Comparison of ENCODE assay signal across 9 mouse cellular contexts in genomic region chr5:23890734-23891133, GRCm38 (mm10). TPM values are rescaled to one million over a fixed set of nuclear protein-coding genes. Genes with fewer than 3 reads are reported as not detected.
DNase-seq lines count a peak whose midpoint lies in the region; ATAC-seq lines count a peak whose summit lies in the region.
"Had no signal": no experiment of that assay in that cellular context is flagged by ENCODE, and none has a peak within 500 bp of the region (broad histone marks: within the 10 kb centered on the region; RNA-seq: fewer than 3 reads in every experiment).

No protein-coding gene starts in this region.

- H3K27me3 ChIP-seq in forebrain, embryonic 11.5 days (ENCODE audit: control insufficient read depth, insufficient read depth, low read length), result no peaks in the 10 kb centered on the region
- H3K27me3 ChIP-seq in forebrain, embryonic 12.5 days, result no peaks in the 10 kb centered on the region; the same call in 1 of the 2 replicates
- H3K27me3 ChIP-seq in embryonic facial prominence, embryonic 10.5 days (replicated peaks; ENCODE audit: low read depth, poor library complexity, severe bottlenecking), result no peaks in the 10 kb centered on the region
- no peaks in the 10 kb centered on the region for H3K27me3 ChIP-seq in heart, embryonic 11.5 days (ENCODE audit: control insufficient read depth, insufficient read depth, low read length)
- H3K27me3 ChIP-seq: limb, embryonic 12.5 days had no signal

- peak; percentile 75 for DNase-seq in forebrain, embryonic 11.5 days (ENCODE audit: low spot score)
- peak; percentile 78 for DNase-seq in adrenal gland, postnatal 25 days
- peak; percentile 57 for DNase-seq in embryonic facial prominence, embryonic 10.5 days (ENCODE audit: low spot score)
- peak; percentile 41 to 61 for DNase-seq in layer of hippocampus, postnatal 36 days
- DNase-seq in lung, postnatal 4 days, result peak; percentile 44 to 86
- DNase-seq in spleen, postnatal 36 days (ENCODE audit: low spot score in 2 of 2), result peak; percentile 54 to 62

- no peak overlapping the region for H3K27ac ChIP-seq in forebrain, embryonic 11.5 days (ENCODE audit: low read depth, low read length)
- H3K27ac ChIP-seq in forebrain, embryonic 12.5 days, result no peak overlapping the region
- H3K27ac ChIP-seq in embryonic facial prominence, embryonic 10.5 days (replicated peaks), result no peak overlapping the region
- no peak overlapping the region for H3K27ac ChIP-seq in heart, embryonic 11.5 days (ENCODE audit: low read depth, low read length)
- H3K27ac ChIP-seq: limb, embryonic 12.5 days had no signal

- H3K9me3 ChIP-seq in forebrain, embryonic 11.5 days (ENCODE audit: control insufficient read depth, low read length), result no peaks in the 10 kb centered on the region
- H3K9me3 ChIP-seq in forebrain, embryonic 12.5 days, result no peaks in the 10 kb centered on the region
- no peaks in the 10 kb centered on the region for H3K9me3 ChIP-seq in embryonic facial prominence, embryonic 10.5 days
- no peaks in the 10 kb centered on the region for H3K9me3 ChIP-seq in heart, embryonic 11.5 days (replicated peaks; ENCODE audit: control insufficient read depth, low read length)
- H3K9me3 ChIP-seq: limb, embryonic 12.5 days had no signal

- no peak overlapping the region for H3K9ac ChIP-seq in forebrain, embryonic 11.5 days (ENCODE audit: low read length)
- no peak overlapping the region for H3K9ac ChIP-seq in forebrain, embryonic 12.5 days
- no peak overlapping the region for H3K9ac ChIP-seq in heart, embryonic 11.5 days (ENCODE audit: low read depth, low read length)
- H3K9ac ChIP-seq: limb, embryonic 12.5 days had no signal

- no peaks in the 10 kb centered on the region for H3K4me1 ChIP-seq in forebrain, embryonic 11.5 days (replicated peaks; ENCODE audit: control insufficient read depth, insufficient read depth, low read length)
- H3K4me1 ChIP-seq in forebrain, embryonic 12.5 days, result no peaks in the 10 kb centered on the region
- H3K4me1 ChIP-seq in embryonic facial prominence, embryonic 10.5 days, result no peaks in the 10 kb centered on the region
- H3K4me1 ChIP-seq in heart, embryonic 11.5 days (ENCODE audit: control insufficient read depth, insufficient read depth, low read length), result no peaks in the 10 kb centered on the region
- H3K4me1 ChIP-seq: limb, embryonic 12.5 days had no signal

- 42% methylated on average over 10 of the region's 10 CpGs for WGBS in forebrain, embryonic 11.5 days
- 44% methylated on average over 10 of the region's 10 CpGs for WGBS in forebrain, embryonic 12.5 days
- 44% methylated on average over 10 of the region's 10 CpGs for WGBS in embryonic facial prominence, embryonic 10.5 days
- 33% methylated on average over 10 of the region's 10 CpGs for WGBS in heart, embryonic 11.5 days (ENCODE audit: insufficient replicate concordance)

- no peak overlapping the region for H3K4me2 ChIP-seq in forebrain, embryonic 11.5 days (ENCODE audit: low read depth, low read length, severe bottlenecking)
- no peak overlapping the region for H3K4me2 ChIP-seq in forebrain, embryonic 12.5 days
- no peak overlapping the region for H3K4me2 ChIP-seq in heart, embryonic 11.5 days
- H3K4me2 ChIP-seq: limb, embryonic 12.5 days had no signal

- H3K4me3 ChIP-seq in forebrain, embryonic 11.5 days (ENCODE audit: low read depth, low read length), result no peak overlapping the region
- H3K4me3 ChIP-seq in forebrain, embryonic 12.5 days (replicated peaks), result no peak overlapping the region
- no peak overlapping the region for H3K4me3 ChIP-seq in embryonic facial prominence, embryonic 10.5 days
- no peak overlapping the region for H3K4me3 ChIP-seq in heart, embryonic 11.5 days (ENCODE audit: low read depth, low read length)
- H3K4me3 ChIP-seq: limb, embryonic 12.5 days had no signal

- no peaks in the 10 kb centered on the region for H3K36me3 ChIP-seq in forebrain, embryonic 11.5 days (ENCODE audit: control insufficient read depth, insufficient read depth, low read length)
- no peaks in the 10 kb centered on the region for H3K36me3 ChIP-seq in forebrain, embryonic 12.5 days (replicated peaks)
- H3K36me3 ChIP-seq in embryonic facial prominence, embryonic 10.5 days (replicated peaks), result no peaks in the 10 kb centered on the region
- H3K36me3 ChIP-seq in heart, embryonic 11.5 days (ENCODE audit: control insufficient read depth, insufficient read depth, low read length), result no peaks in the 10 kb centered on the region
- H3K36me3 ChIP-seq: limb, embryonic 12.5 days had no signal

- no peak for ATAC-seq in forebrain, embryonic 11.5 days (replicated peaks; ENCODE audit: low FRiP score)
- no peak for ATAC-seq in forebrain, embryonic 12.5 days (ENCODE audit: low FRiP score)
- 0 out of 2 replicates have a peak, but pooled peaks have one; percentile 35 for ATAC-seq in heart, embryonic 11.5 days (replicated peaks; ENCODE audit: insufficient number of reproducible peaks, low FRiP score, low TSS enrichment)

RNA-seq across cellular contexts. Expression of gene Tomm7, which starts 46.8 kb away (rescaled TPM):
- polyA plus RNA-seq in forebrain, embryonic 11.5 days (2014; fragmentation: Nextera tagmentation; extraction: Ambion mirVana), result 122 and 132 TPM in 2 replicates
- polyA plus RNA-seq in forebrain, embryonic 12.5 days (2016; fragmentation: Nextera tagmentation; extraction: Ambion mirVana), result 121 and 134 TPM in 2 replicates
- 99.7 and 118 TPM in 2 replicates for total RNA-seq in adrenal gland, postnatal 25 days (2021)
- polyA plus RNA-seq in embryonic facial prominence, embryonic 10.5 days (2016; fragmentation: Nextera tagmentation; extraction: Ambion mirVana), result 147 and 150 TPM in 2 replicates
- 96.8 and 98.6 TPM in 2 replicates for polyA plus RNA-seq in heart, embryonic 11.5 days (2014; fragmentation: Nextera tagmentation; extraction: Ambion mirVana)
- total RNA-seq in layer of hippocampus, postnatal 36 days (2021), result 10 to 100 TPM; 77.7 to 87.8 TPM
